Mouse (Mus musculus): ENCODE data around the gene Nln.

The Nln gene

GRCm38 (mm10) chr13:104109288-104109815, at the start of gene Nln, which contains the start of gene Sgtb:
Gene Nln (minus strand): TSS chr13:104109614.
Gene Sgtb (plus strand): TSS chr13:104109741.
- peak; percentile 86 for DNase-seq (ENCODE audit: low read depth)

- no peak for DNase-seq (ENCODE audit: low read depth)
Observed at GRCm38 (mm10) chr13:104155686-104156085, 46.3 kb upstream of the Nln start.

- no peak for DNase-seq (ENCODE audit: low read depth)
Observed at GRCm38 (mm10) chr13:104155106-104155505, 45.7 kb upstream of the Nln start.

- DNase-seq (ENCODE audit: low read depth) = no peak
Observed at GRCm38 (mm10) chr13:104154180-104154579, 44.8 kb upstream of the Nln start.

- DNase-seq (ENCODE audit: low read depth) = no peak
Observed at GRCm38 (mm10) chr13:104145646-104146045, 36.2 kb upstream of the Nln start.

GRCm38 (mm10) chr13:104144871-104145270, 35.5 kb upstream of the Nln start:
- no peak for DNase-seq (ENCODE audit: low read depth)

- peak; percentile 90 for DNase-seq (ENCODE audit: low read depth)
Observed at GRCm38 (mm10) chr13:104139369-104140209, 30.2 kb upstream of the Nln start.

- DNase-seq (ENCODE audit: low read depth) = no peak
Observed at GRCm38 (mm10) chr13:104134510-104135085, 25.2 kb upstream of the Nln start.

GRCm38 (mm10) chr13:104132561-104132960, 23.1 kb upstream of the Nln start:
- DNase-seq (ENCODE audit: low read depth) = no peak

GRCm38 (mm10) chr13:104123662-104124381, 14.4 kb upstream of the Nln start:
- DNase-seq (ENCODE audit: low read depth) = no peak

- no peak for DNase-seq (ENCODE audit: low read depth)
Observed at GRCm38 (mm10) chr13:104122078-104122840, 12.8 kb upstream of the Nln start.

GRCm38 (mm10) chr13:104114827-104115226, 5.4 kb upstream of the Nln start:
- no peak for DNase-seq (ENCODE audit: low read depth)

- DNase-seq (ENCODE audit: low read depth) = peak; percentile 31
Observed at GRCm38 (mm10) chr13:104113782-104114181, 4.4 kb upstream of the Nln start.

GRCm38 (mm10) chr13:104112266-104112900, 3.0 kb upstream of the Nln start:
- peak; percentile 61 for DNase-seq (ENCODE audit: low read depth)

GRCm38 (mm10) chr13:104110526-104110925, 1.1 kb upstream of the Nln start:
- peak; percentile 7 for DNase-seq (ENCODE audit: low read depth)

GRCm38 (mm10) chr13:104109816-104110521, 555 bp upstream of the Nln start:
- no peak for DNase-seq (ENCODE audit: low read depth)

GRCm38 (mm10) chr13:104108651-104109287, 645 bp downstream of the Nln start:
- DNase-seq (ENCODE audit: low read depth) = no peak

- DNase-seq (ENCODE audit: low read depth) = no peak
Observed at GRCm38 (mm10) chr13:104101606-104102235, 7.7 kb downstream of the Nln start.

GRCm38 (mm10) chr13:104100416-104100815, 9.0 kb downstream of the Nln start:
- no peak for DNase-seq (ENCODE audit: low read depth)

- DNase-seq (ENCODE audit: low read depth) = no peak
Observed at GRCm38 (mm10) chr13:104097190-104097589, 12.2 kb downstream of the Nln start.

Measured in naive thymus-derived CD4-positive, alpha-beta T cell, adult 2 months (primary cell).